Mouse (Mus musculus) kidney, postnatal 0 days (tissue): Measurements from ENCODE around the gene Xpnpep1. TPM values are rescaled to one million over a fixed set of nuclear protein-coding genes. Genes with fewer than 3 reads are reported as not detected.

Source experiments
- ATAC-seq: fragments of 200-750 bp; cut with Nextera tagmentation; replicated peaks from 2 replicates; pipeline ENCODE4 v1.8.0; 2017; ENCODE audit warnings: low read depth, moderate number of reproducible peaks, moderate TSS enrichment, moderate library complexity; ENCODE audit not compliant: low FRiP score
- DNase-seq: peaks from one replicate; pipeline ENCODE4 v3.0.0-alpha.2; 2016; ENCODE audit warnings: low spot score
- H3K27ac ChIP-seq: fragments of 300-500 bp; sonication (generic); 2 replicates; pipeline ENCODE4 v1.5.1; 2014; ENCODE audit warnings: mild to moderate bottlenecking
- H3K27me3 ChIP-seq: fragments of 300-500 bp; sonication (generic); 2 replicates; pipeline ENCODE4 v1.6.1; 2014; ENCODE audit warnings: low read length, mixed read lengths; ENCODE audit not compliant: insufficient read depth
- H3K36me3 ChIP-seq: fragments of 300-500 bp; sonication (generic); 2 replicates; pipeline ENCODE4 v1.6.1; 2014; ENCODE audit warnings: low read length, mixed read lengths; ENCODE audit not compliant: insufficient read depth
- H3K4me1 ChIP-seq: fragments of 300-500 bp; sonication (generic); replicated peaks from 2 replicates; pipeline ENCODE4 v1.6.1; 2014; ENCODE audit warnings: antibody characterized with exemption, low read length, mixed read lengths; ENCODE audit not compliant: insufficient read depth
- H3K4me2 ChIP-seq: fragments of 300-500 bp; sonication (generic); 2 replicates; pipeline ENCODE4 v1.6.1; 2014; ENCODE audit warnings: mild to moderate bottlenecking, low read length, moderate library complexity, mixed read lengths
- H3K4me3 ChIP-seq: fragments of 300-500 bp; sonication (generic); replicated peaks from 2 replicates; pipeline ENCODE4 v1.5.1; 2014; ENCODE audit warnings: low read depth, low read length
- H3K9ac ChIP-seq: fragments of 300-500 bp; sonication (generic); 2 replicates; pipeline ENCODE4 v1.6.1; 2014; ENCODE audit warnings: low read depth, low read length
- H3K9me3 ChIP-seq: fragments of 300-500 bp; sonication (generic); replicated peaks from 2 replicates; pipeline ENCODE4 v1.6.1; 2016; ENCODE audit warnings: low read length, inconsistent platforms, mixed read lengths
- CTCF ChIP-seq: IDR thresholded peaks from 2 replicates; pipeline ENCODE4 v1.5.1; 2016; ENCODE audit warnings: antibody characterized with exemption, low read depth, mild to moderate bottlenecking, moderate library complexity
- WGBS: fragments of 180-500 bp; shearing (Covaris S2); extraction: QIAGEN DNeasy Blood & Tissue Kit; methylation state at CpG from one replicate; pipeline ENCODE4 v1.1.7; 2014; 5-methylcytosine and 5-hydroxymethylcytosine counted together
- microRNA-seq: library from miRNA; unstranded; fragments of <30 nt; microRNA quantifications from one replicate; pipeline ENCODE4, GENCODE M21; 2016
- polyA plus RNA-seq: library from polyadenylated mRNA; unstranded; fragments of >200 nt; fragmentation: Nextera tagmentation; extraction: Ambion mirVana; gene quantifications from 2 replicates; pipeline ENCODE4 v1.2.1, GENCODE M21; 2015

Gene Xpnpep1
- polyA plus RNA-seq, 1 experiment from 2014 or later = 147 TPM

DNA sequence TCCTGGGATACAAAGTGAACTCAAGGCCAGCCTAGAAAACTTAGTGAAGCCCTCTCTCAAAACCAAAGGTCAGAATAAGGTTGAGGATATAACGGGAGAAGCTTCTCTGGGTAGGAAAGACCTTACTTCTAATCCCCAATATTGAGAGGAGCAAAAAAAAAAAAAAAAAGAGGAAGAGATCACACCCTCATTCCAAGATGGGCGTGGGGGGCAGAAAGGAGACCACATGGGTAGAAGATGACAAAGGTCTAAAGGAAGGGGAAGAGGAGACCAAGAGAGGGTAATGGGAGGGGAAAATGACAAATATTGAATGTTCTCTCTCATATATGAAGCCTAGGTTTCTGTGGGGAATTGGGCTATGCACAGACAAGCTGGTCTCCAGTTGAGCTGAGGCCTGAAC lies 77.3 kb downstream of the Xpnpep1 start:
- no peak overlapping the region for H3K4me3 ChIP-seq
- H3K4me1 ChIP-seq = no peaks in the 10 kb centered on the region
- no peak overlapping the region for H3K27ac ChIP-seq
- 85% methylated on average over 2 of the region's 2 CpGs for WGBS
- H3K36me3 ChIP-seq = no peaks in the 10 kb centered on the region
- no peak for ATAC-seq
- no peak for TF ChIP-seq CTCF
- no peaks in the 10 kb centered on the region for H3K27me3 ChIP-seq
- DNase-seq = no peak
- no peak overlapping the region for H3K9ac ChIP-seq
- no peak overlapping the region for H3K4me2 ChIP-seq
- no peaks in the 10 kb centered on the region for H3K9me3 ChIP-seq

DNA sequence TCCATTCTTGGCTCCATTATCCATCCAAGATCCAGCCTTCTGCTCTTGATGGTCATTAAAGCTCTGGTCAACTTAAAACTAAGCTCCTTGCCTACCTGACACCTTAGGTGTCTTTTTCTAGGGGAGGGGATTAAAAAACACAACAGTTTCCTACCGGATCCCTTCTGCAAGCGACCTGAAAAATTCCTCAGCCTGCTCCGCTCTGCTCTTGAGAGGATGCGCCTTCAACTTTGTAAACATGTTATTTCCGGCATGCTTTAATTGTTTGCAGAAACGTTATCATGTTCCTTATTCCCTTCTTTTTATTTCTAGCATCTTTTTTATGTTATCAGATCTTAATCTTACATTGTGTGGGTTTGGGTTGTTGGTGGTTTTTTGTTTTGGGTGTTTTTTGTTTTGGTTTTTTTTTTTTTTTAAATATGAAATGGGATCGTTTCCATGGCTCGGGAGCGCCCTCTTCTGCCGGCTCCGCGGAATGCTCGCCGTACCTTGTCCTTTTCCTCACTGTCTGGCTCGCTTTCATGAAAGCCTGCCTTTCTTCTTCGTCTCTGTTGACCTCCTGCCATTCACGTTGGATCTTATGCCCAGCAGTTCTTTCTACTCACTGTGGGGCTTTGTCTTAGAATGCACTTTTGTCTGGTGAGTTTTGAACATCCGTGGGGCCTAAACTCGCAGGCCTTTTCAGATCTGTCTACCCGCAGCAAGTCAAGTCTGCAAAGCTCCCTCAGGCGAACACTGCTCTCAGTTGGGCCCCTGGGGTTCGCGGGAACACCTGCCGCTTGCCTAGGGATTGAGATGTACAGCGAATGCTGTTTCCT lies 117.1 kb downstream of the Xpnpep1 start:
- DNase-seq = peak; percentile 67
- TF ChIP-seq CTCF = peak; percentile 75
- WGBS = 11% methylated on average over 25 of the region's 25 CpGs

DNA sequence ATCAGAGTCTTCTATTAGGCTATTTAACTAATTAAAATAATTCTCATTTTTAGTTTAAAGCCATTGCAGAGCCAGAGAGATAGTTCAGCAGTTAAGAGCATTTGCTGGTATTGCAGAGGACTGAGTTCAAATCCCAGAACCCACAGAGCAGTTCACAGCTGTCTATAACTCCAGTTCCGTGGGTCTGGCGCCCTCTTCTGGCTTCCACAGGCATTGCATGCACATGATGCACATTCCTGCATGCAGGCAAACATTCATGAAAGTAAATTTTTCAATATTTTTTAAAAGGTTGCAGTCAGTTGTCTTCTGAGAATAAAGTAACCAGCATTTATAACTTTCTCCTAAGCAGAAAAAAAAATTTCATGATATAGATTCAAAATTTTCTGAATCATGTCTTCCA lies 135.8 kb downstream of the Xpnpep1 start:
- Histone ChIP-seq H3K36me3 (no peaks in the 10 kb centered on the region), H3K9me3 (no peaks in the 10 kb centered on the region), H3K4me1 (no peaks in the 10 kb centered on the region), H3K9ac (no peak overlapping the region), H3K4me3 (no peak overlapping the region), H3K27ac (no peak overlapping the region), H3K27me3 (no peaks in the 10 kb centered on the region), H3K4me2 (no peak overlapping the region)
- peak; percentile 30; the same call in 1 of the 2 replicates for TF ChIP-seq CTCF
- no peak for ATAC-seq
- no peak for DNase-seq
- 32% methylated on average over 2 of the region's 2 CpGs for WGBS

More for the DNA sequence above, 117.1 kb downstream of the Xpnpep1 start:
- Histone ChIP-seq H3K4me1 (no peaks in the 10 kb centered on the region), H3K9ac (no peak overlapping the region), H3K27ac (no peak overlapping the region), H3K27me3 (no peaks in the 10 kb centered on the region), H3K4me3 (no peak overlapping the region), H3K9me3 (no peaks in the 10 kb centered on the region), H3K36me3 (no peaks in the 10 kb centered on the region), H3K4me2 (peak overlapping the region; percentile 42)
- ATAC-seq = no peak

DNA sequence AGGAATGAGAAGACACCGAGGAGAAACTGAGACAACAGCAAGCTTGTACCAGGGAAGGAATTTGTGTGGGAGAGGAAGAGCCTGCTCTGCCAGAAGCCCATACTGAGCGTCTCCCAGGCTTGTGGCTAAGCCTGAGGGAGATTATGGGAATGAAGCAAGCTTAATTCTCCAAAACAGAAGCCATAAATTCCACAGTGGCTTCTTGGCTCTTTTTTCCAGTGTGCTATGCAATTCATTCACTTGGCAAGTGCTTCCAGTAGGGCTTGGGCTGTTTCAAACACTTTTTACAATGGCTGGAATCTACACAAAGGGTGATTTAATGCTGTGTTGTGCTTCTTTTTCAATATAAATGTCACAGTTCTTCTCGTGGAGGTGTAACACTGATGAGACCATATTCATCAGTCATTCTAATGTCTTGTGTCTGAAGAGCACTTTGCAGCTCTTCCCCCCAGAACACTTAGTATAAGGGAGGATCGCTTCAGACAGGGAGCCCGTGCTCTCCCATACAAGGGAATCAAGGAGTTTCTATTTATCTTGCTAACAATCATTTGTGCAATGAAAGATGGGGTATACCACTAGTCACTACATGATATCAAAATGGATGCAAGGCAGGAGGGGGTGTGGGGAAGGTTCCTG lies 148.1 kb downstream of the Xpnpep1 start:
- H3K36me3 ChIP-seq = no peaks in the 10 kb centered on the region
- H3K4me3 ChIP-seq = no peak overlapping the region
- WGBS = 21% methylated on average over 5 of the region's 5 CpGs
- H3K4me2 ChIP-seq = no peak overlapping the region
- H3K9ac ChIP-seq = no peak overlapping the region
- peak; percentile 32 for DNase-seq
- no peak for ATAC-seq
- no peak overlapping the region for H3K27ac ChIP-seq
- no peaks in the 10 kb centered on the region for H3K27me3 ChIP-seq
- no peaks in the 10 kb centered on the region for H3K9me3 ChIP-seq
- no peak for TF ChIP-seq CTCF
- H3K4me1 ChIP-seq = no peaks in the 10 kb centered on the region

Small RNA genes lying within 50 kb of the gene (microRNA-seq; reads per million reads assigned to microRNA genes)
- gene Mir6407 = not detected

Other genes starting within 250 kb of the Xpnpep1 start
- 66.5 and 72.9 TPM in 2 replicates for gene Add3, start 100.2 kb upstream of the Xpnpep1 start, polyA plus RNA-seq